ENCODE assay signal across 20 mouse cellular contexts in genomic region chr16:87949881-87950280, GRCm38 (mm10).
DNase-seq lines count a peak whose midpoint lies in the region; ATAC-seq and TF ChIP-seq lines count a peak whose summit lies in the region.
"Had no signal": no experiment of that assay in that cellular context is flagged by ENCODE, and none has a peak within 500 bp of the region (broad histone marks: within the 10 kb centered on the region; RNA-seq: fewer than 3 reads in every experiment).

No protein-coding gene starts in this region.

- 81% methylated on average over 11 of the region's 11 CpGs for WGBS in stomach, postnatal 0 days

- 0 out of 2 replicates have a peak, but pooled peaks have one; percentile 12 for TF ChIP-seq CTCF in layer of hippocampus, adult 2 months (conservative IDR thresholded peaks at IDR 0.05)
- TF ChIP-seq CTCF in stomach, postnatal 0 days (IDR thresholded peaks at IDR 0.05; ENCODE audit: low read depth) = 0 out of 2 replicates have a peak, but pooled peaks have one; percentile 5

- no peak overlapping the region for H3K27ac ChIP-seq in layer of hippocampus, adult 2 months
- H3K27ac ChIP-seq in stomach, postnatal 0 days (replicated peaks) = no peak overlapping the region
- H3K27ac ChIP-seq: forebrain, embryonic 15.5 days; hindbrain, embryonic 14.5 days; intestine, embryonic 15.5 days; limb, embryonic 13.5 days; liver, embryonic 15.5 days had no signal

- ATAC-seq in stomach, postnatal 0 days (ENCODE audit: low FRiP score, low TSS enrichment) = no peak
- no peak for ATAC-seq in megakaryocyte progenitor cell, adult 5-6 weeks (replicated peaks; ENCODE audit: poor library complexity)
- ATAC-seq: forebrain, embryonic 15.5 days; intestine, embryonic 15.5 days had no signal

- H3K4me3 ChIP-seq in layer of hippocampus, adult 2 months = no peak overlapping the region
- no peak overlapping the region for H3K4me3 ChIP-seq in stomach, postnatal 0 days (ENCODE audit: low read depth, low read length)
- H3K4me3 ChIP-seq: erythroblast, embryonic 14.5 days; forebrain, embryonic 15.5 days; intestine, embryonic 15.5 days; limb, embryonic 13.5 days; liver, embryonic 15.5 days had no signal

- no peak for DNase-seq in layer of hippocampus, adult 2 months (ENCODE audit: low spot score in 2 of 2)
- no peak for DNase-seq in layer of hippocampus, adult 9-11 months
- DNase-seq in frontal cortex, postnatal 10 days (ENCODE audit: low spot score in 2 of 2) = peak; percentile 16 to 19
- peak; percentile 27 to 39 for DNase-seq in left cerebral cortex, postnatal 36 days (ENCODE audit: low spot score in 2 of 2)
- DNase-seq in stomach, postnatal 0 days (ENCODE audit: low spot score) = no peak
- DNase-seq in ovary, postnatal 14 days (ENCODE audit: low spot score) = no peak
- DNase-seq in lung, adult 18-20 months = no peak
- DNase-seq: adrenal gland, postnatal 10 days; cerebellum, adult 8-10 months; gastrocnemius, postnatal 36 days; heart, postnatal 10 days; lung, postnatal 10 days; thymus, postnatal 14 days had no signal

- no peak overlapping the region for H3K9ac ChIP-seq in stomach, postnatal 0 days (ENCODE audit: low read length)
- H3K9ac ChIP-seq: forebrain, embryonic 15.5 days; hindbrain, embryonic 14.5 days; intestine, embryonic 15.5 days; limb, embryonic 13.5 days; liver, embryonic 15.5 days had no signal

- intact Hi-C loops in left cerebral cortex, postnatal 36 days (cut with DNase I) = no loop called here

- no peaks in the 10 kb centered on the region for H3K9me3 ChIP-seq in stomach, postnatal 0 days (ENCODE audit: control insufficient read depth, low read length)
- H3K9me3 ChIP-seq: forebrain, embryonic 15.5 days; intestine, embryonic 15.5 days; limb, embryonic 13.5 days; liver, embryonic 15.5 days had no signal

- no peak overlapping the region for H3K4me2 ChIP-seq in stomach, postnatal 0 days (replicated peaks; ENCODE audit: low read depth)
- H3K4me2 ChIP-seq: forebrain, embryonic 15.5 days; hindbrain, embryonic 14.5 days; intestine, embryonic 15.5 days; limb, embryonic 13.5 days; liver, embryonic 15.5 days had no signal

- no peaks in the 10 kb centered on the region for H3K36me3 ChIP-seq in stomach, postnatal 0 days (ENCODE audit: control insufficient read depth, insufficient read depth, low read length)
- H3K36me3 ChIP-seq: forebrain, embryonic 15.5 days; intestine, embryonic 15.5 days; limb, embryonic 13.5 days; liver, embryonic 15.5 days had no signal

- no peak for TF ChIP-seq EP300 in stomach, postnatal 0 days (optimal IDR thresholded peaks at IDR 0.05)

- no peaks in the 10 kb centered on the region for H3K4me1 ChIP-seq in stomach, postnatal 0 days (replicated peaks; ENCODE audit: control insufficient read depth, insufficient read depth)
- H3K4me1 ChIP-seq: forebrain, embryonic 15.5 days; intestine, embryonic 15.5 days; limb, embryonic 13.5 days; liver, embryonic 15.5 days had no signal

- no peaks in the 10 kb centered on the region for H3K27me3 ChIP-seq in stomach, postnatal 0 days (ENCODE audit: control insufficient read depth, insufficient read depth, low read length)
- H3K27me3 ChIP-seq: forebrain, embryonic 15.5 days; intestine, embryonic 15.5 days; limb, embryonic 13.5 days; liver, embryonic 15.5 days had no signal

Comparison
In these comparisons a context has a peak if more than half of its experiments do, and no peak if none do; other contexts are left out.
1. DNase-seq: peak in frontal cortex, postnatal 10 days (2 of 2) and left cerebral cortex, postnatal 36 days (2 of 2); none in layer of hippocampus, adult 2 months (0 of 2), layer of hippocampus, adult 9-11 months (single experiment), stomach, postnatal 0 days (single experiment), ovary, postnatal 14 days (single experiment) and lung, adult 18-20 months (0 of 2).